Mouse (Mus musculus) neural tube, embryonic 11.5 days (tissue): ENCODE measurements at regions not wholly inside any gene's neighbourhood (a gene's known extent, or its start where the extent isn't known, plus 50 kb on each side); places are given as distances from the start of the nearest gene placed in this dataset.

Experiments
- ATAC-seq: fragments of 200-750 bp; cut with Nextera tagmentation; 2 replicates; pipeline ENCODE4 v1.8.0; 2017; ENCODE audit warnings: moderate number of reproducible peaks, mild to moderate bottlenecking, moderate TSS enrichment, moderate library complexity; ENCODE audit not compliant: insufficient read depth, low FRiP score, low TSS enrichment
- DNase-seq: peaks from one replicate; pipeline ENCODE4 v3.0.0-alpha.2; 2015; ENCODE audit warnings: low spot score
- H3K27ac ChIP-seq: fragments of 300-500 bp; sonication (generic); 2 replicates; pipeline ENCODE4 v1.5.1; 2014; ENCODE audit warnings: low read depth, mild to moderate bottlenecking, low read length
- H3K27me3 ChIP-seq: fragments of 300-500 bp; sonication (generic); 2 replicates; pipeline ENCODE4 v1.6.1; 2014; ENCODE audit warnings: mild to moderate bottlenecking, low read length, mixed read lengths; ENCODE audit not compliant: control insufficient read depth, insufficient read depth
- H3K36me3 ChIP-seq: fragments of 300-500 bp; sonication (generic); 2 replicates; pipeline ENCODE4 v1.6.1; 2014; ENCODE audit warnings: mild to moderate bottlenecking, low read length, moderate library complexity, mixed read lengths; ENCODE audit not compliant: control insufficient read depth, insufficient read depth
- H3K4me1 ChIP-seq: fragments of 300-500 bp; sonication (generic); 2 replicates; pipeline ENCODE4 v1.6.1; 2014; ENCODE audit warnings: low read length, mixed read lengths; ENCODE audit not compliant: control insufficient read depth, insufficient read depth
- H3K4me2 ChIP-seq: fragments of 300-500 bp; sonication (generic); 2 replicates; pipeline ENCODE4 v1.6.1; 2014; ENCODE audit warnings: low read depth, mild to moderate bottlenecking, moderate library complexity
- H3K4me3 ChIP-seq: fragments of 300-500 bp; sonication (generic); 2 replicates; pipeline ENCODE4 v1.5.1; 2014; ENCODE audit warnings: low read depth, low read length
- H3K9ac ChIP-seq: fragments of 300-500 bp; sonication (generic); 2 replicates; pipeline ENCODE4 v1.6.1; 2014; ENCODE audit warnings: mild to moderate bottlenecking, low read length
- H3K9me3 ChIP-seq: fragments of 300-500 bp; sonication (generic); 2 replicates; pipeline ENCODE4 v1.6.1; 2016; ENCODE audit warnings: low read length; ENCODE audit not compliant: control insufficient read depth
- WGBS: fragments of 180-500 bp; shearing (Covaris S2); extraction: QIAGEN DNeasy Blood & Tissue Kit; methylation state at CpG from one replicate; pipeline ENCODE4 v1.1.7; 2014; 5-methylcytosine and 5-hydroxymethylcytosine counted together

GRCm38 (mm10) chr16:73835715-73836440 lies 575.7 kb downstream of the Robo2 start:
- WGBS, result 92% methylated on average over 19 of the region's 19 CpGs
- ATAC-seq (no peak), DNase-seq (no peak)

GRCm38 (mm10) chr16:73821387-73822338 lies 590.0 kb downstream of the Robo2 start:
- WGBS, result 78% methylated on average over 10 of the region's 10 CpGs
- no peak for DNase-seq
- H3K4me1 ChIP-seq, result no peaks in the 10 kb centered on the region
- no peaks in the 10 kb centered on the region for H3K9me3 ChIP-seq
- H3K36me3 ChIP-seq, result no peaks in the 10 kb centered on the region
- H3K27me3 ChIP-seq, result no peaks in the 10 kb centered on the region
- no peak for ATAC-seq
- no peak overlapping the region for H3K4me2 ChIP-seq
- no peak overlapping the region for H3K4me3 ChIP-seq
- no peak overlapping the region for H3K9ac ChIP-seq
- no peak overlapping the region for H3K27ac ChIP-seq

More at GRCm38 (mm10) chr16:73835715-73836440, 575.7 kb downstream of the Robo2 start:
- no peak overlapping the region for H3K4me3 ChIP-seq
- H3K27ac ChIP-seq, result no peak overlapping the region
- H3K4me2 ChIP-seq, result no peak overlapping the region
- H3K36me3 ChIP-seq, result no peaks in the 10 kb centered on the region
- no peaks in the 10 kb centered on the region for H3K27me3 ChIP-seq
- no peak overlapping the region for H3K9ac ChIP-seq
- no peaks in the 10 kb centered on the region for H3K4me1 ChIP-seq
- H3K9me3 ChIP-seq, result no peaks in the 10 kb centered on the region

GRCm38 (mm10) chr16:73804572-73804971 lies 607.1 kb downstream of the Robo2 start:
- DNase-seq (no peak), ATAC-seq (no peak)
- Histone ChIP-seq H3K9ac (no peak overlapping the region), H3K9me3 (no peaks in the 10 kb centered on the region), H3K27me3 (no peaks in the 10 kb centered on the region), H3K4me3 (no peak overlapping the region), H3K36me3 (no peaks in the 10 kb centered on the region), H3K4me2 (no peak overlapping the region), H3K4me1 (no peaks in the 10 kb centered on the region), H3K27ac (no peak overlapping the region)
- 95% methylated on average over 3 of the region's 3 CpGs for WGBS

GRCm38 (mm10) chr16:73796528-73797171 lies 615.0 kb downstream of the Robo2 start:
- Histone ChIP-seq H3K27ac (no peak overlapping the region), H3K36me3 (no peaks in the 10 kb centered on the region), H3K4me1 (no peaks in the 10 kb centered on the region), H3K4me2 (no peak overlapping the region), H3K9me3 (no peaks in the 10 kb centered on the region), H3K4me3 (no peak overlapping the region), H3K9ac (no peak overlapping the region), H3K27me3 (no peaks in the 10 kb centered on the region)
- ATAC-seq (no peak), DNase-seq (no peak)
- 92% methylated on average over 6 of the region's 6 CpGs for WGBS

- no peak overlapping the region for H3K27ac ChIP-seq
- H3K27me3 ChIP-seq, result no peaks in the 10 kb centered on the region
- ATAC-seq (no peak), DNase-seq (no peak)
- H3K4me3 ChIP-seq, result no peak overlapping the region
- H3K9ac ChIP-seq, result no peak overlapping the region
- H3K4me1 ChIP-seq, result no peaks in the 10 kb centered on the region
- H3K36me3 ChIP-seq, result no peaks in the 10 kb centered on the region
- no peaks in the 10 kb centered on the region for H3K9me3 ChIP-seq
- H3K4me2 ChIP-seq, result no peak overlapping the region
- WGBS, result 76% methylated on average over 2 of the region's 2 CpGs
Observed at GRCm38 (mm10) chr16:73785074-73785438, 626.6 kb downstream of the Robo2 start.

- no peaks in the 10 kb centered on the region for H3K27me3 ChIP-seq
Observed at GRCm38 (mm10) chr16:73784296-73785073, 627.1 kb downstream of the Robo2 start.

GRCm38 (mm10) chr16:73772454-73772853 lies 639.2 kb downstream of the Robo2 start:
- DNase-seq (no peak), ATAC-seq (no peak)
- Histone ChIP-seq H3K27ac (no peak overlapping the region), H3K4me3 (no peak overlapping the region), H3K36me3 (no peaks in the 10 kb centered on the region), H3K27me3 (no peaks in the 10 kb centered on the region), H3K4me2 (no peak overlapping the region), H3K9me3 (no peaks in the 10 kb centered on the region), H3K4me1 (no peaks in the 10 kb centered on the region), H3K9ac (no peak overlapping the region)
- WGBS, result 88% methylated on average over 5 of the region's 5 CpGs

More at GRCm38 (mm10) chr16:73784296-73785073, 627.1 kb downstream of the Robo2 start:
- Histone ChIP-seq H3K4me1 (no peaks in the 10 kb centered on the region), H3K4me3 (no peak overlapping the region), H3K9me3 (no peaks in the 10 kb centered on the region), H3K9ac (no peak overlapping the region), H3K4me2 (no peak overlapping the region), H3K27ac (no peak overlapping the region), H3K36me3 (no peaks in the 10 kb centered on the region)
- DNase-seq, result peak; percentile 16
- ATAC-seq, result no peak
- WGBS, result 78% methylated on average over 10 of the region's 10 CpGs

- H3K4me1 ChIP-seq, result no peaks in the 10 kb centered on the region
- H3K9me3 ChIP-seq, result no peaks in the 10 kb centered on the region
- H3K27ac ChIP-seq, result no peak overlapping the region
- H3K4me3 ChIP-seq, result no peak overlapping the region
- ATAC-seq, result no peak
- H3K4me2 ChIP-seq, result no peak overlapping the region
- no peaks in the 10 kb centered on the region for H3K36me3 ChIP-seq
- H3K27me3 ChIP-seq, result no peaks in the 10 kb centered on the region
- 76% methylated on average over 5 of the region's 5 CpGs for WGBS
- H3K9ac ChIP-seq, result no peak overlapping the region
- no peak for DNase-seq
Observed at GRCm38 (mm10) chr16:73770440-73770856, 641.2 kb downstream of the Robo2 start.
